Mouse (Mus musculus): ENCODE measurements around the gene Plekhm3.
A peak's percentile ranks its signal among the peaks of the same experiment; 100 is the strongest.

Gene Plekhm3

GRCm38 (mm10) chr1:64928542-64928941, 28.1 kb downstream of the Plekhm3 start:
- no peak for DNase-seq (ENCODE audit: low read depth, low spot score)

GRCm38 (mm10) chr1:64927437-64928274, 29.0 kb downstream of the Plekhm3 start:
- DNase-seq (ENCODE audit: low read depth, low spot score) = no peak

- no peak for DNase-seq (ENCODE audit: low read depth, low spot score)
These were observed 31.0 kb downstream of the Plekhm3 start for GRCm38 (mm10) chr1:64925594-64925993.

DNA sequence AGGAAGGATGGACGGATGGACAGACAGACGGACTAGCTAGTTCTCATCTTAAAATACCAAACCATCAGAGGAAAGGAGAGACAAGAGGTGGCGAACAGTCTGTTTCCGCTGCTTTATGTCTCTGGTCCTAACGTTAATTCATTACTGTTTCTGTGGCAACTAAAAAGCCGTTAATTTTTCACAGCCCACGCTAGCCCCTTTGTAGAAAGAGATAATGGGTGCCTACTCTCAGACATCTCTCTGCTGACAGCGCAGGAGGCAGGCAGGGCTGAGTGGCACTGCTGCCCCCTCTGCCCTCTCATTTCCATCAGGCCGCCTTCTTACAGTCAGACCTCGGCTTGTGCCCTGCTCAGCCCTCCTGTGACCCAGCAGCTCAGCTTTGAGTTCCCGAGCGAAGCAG, 32.3 kb downstream of the Plekhm3 start:
- no peak for DNase-seq (ENCODE audit: low read depth, low spot score)

- DNase-seq (ENCODE audit: low read depth, low spot score) = peak; percentile 76
These were observed 37.7 kb downstream of the Plekhm3 start for GRCm38 (mm10) chr1:64918810-64919528.

- no peak for DNase-seq (ENCODE audit: low read depth, low spot score)
These were observed 38.7 kb downstream of the Plekhm3 start for GRCm38 (mm10) chr1:64917966-64918365.

DNA sequence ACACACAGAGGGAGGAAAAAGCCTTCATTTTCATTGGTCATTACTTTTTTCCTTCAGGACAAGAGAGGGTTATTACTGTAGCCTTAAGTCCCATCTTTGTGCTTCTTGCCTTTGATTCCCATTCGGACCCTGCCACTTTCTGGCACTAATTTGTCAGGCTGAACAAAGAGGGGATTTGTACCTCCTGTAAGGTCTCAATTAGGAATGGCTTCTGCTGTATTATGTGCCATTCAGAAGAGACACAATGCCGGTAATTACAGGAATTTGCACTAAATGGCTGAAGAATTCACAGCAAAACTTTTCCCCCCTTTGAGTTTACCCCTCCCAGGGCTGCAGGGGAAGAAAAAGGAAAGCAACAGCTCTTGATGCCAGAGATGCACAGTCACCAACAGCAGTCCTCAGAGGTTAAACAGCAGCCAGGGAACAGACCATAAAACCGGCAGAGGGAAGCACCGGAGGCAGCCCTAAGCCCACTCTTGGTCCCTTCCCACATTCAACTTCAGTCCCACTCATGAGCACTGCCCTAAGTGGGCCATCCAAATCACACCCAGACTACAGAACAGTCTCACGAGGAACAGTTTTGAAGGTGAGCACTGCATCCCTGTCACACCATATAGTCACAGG, 39.6 kb downstream of the Plekhm3 start:
- DNase-seq (ENCODE audit: low read depth, low spot score) = no peak

DNA sequence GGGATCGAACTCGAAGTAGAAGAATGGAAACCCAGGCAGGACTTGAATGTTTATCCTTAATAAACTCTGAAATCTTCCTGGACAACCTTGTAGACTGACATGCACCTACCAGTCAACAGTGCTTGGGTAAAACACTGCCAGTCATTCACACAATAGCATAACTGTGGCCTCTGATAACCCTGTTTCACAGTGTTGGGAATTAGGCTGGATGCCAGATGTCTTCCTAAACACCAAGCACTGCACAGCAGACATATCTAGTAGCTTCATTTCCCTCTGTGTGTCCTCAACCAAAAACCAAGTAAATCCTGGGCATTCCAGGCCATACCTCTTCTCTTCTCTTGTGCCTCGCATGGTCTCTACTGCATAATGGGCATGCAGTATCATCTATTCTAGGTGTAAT, 42.3 kb downstream of the Plekhm3 start:
- no peak for DNase-seq (ENCODE audit: low read depth, low spot score)

DNA sequence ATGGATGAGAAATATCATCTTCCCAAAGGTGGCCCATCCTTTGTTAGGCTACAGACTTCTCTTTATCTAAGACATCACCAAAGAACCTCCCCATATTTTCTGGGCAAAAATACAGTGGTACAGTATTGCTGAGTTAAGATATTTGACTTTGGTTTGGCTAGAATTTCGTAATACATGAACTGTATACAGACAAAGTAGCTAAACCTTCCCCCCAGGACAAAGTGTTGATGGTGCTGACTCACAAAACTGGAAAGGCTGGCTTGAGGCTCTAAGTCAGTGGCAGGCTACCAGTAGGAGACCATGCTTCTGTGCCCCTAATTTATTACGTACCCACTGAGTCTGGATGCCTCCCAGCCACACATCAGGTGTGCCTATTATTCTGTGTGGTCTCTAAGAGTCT, 48.9 kb downstream of the Plekhm3 start:
- peak; percentile 76 for DNase-seq (ENCODE audit: low read depth, low spot score)

DNA sequence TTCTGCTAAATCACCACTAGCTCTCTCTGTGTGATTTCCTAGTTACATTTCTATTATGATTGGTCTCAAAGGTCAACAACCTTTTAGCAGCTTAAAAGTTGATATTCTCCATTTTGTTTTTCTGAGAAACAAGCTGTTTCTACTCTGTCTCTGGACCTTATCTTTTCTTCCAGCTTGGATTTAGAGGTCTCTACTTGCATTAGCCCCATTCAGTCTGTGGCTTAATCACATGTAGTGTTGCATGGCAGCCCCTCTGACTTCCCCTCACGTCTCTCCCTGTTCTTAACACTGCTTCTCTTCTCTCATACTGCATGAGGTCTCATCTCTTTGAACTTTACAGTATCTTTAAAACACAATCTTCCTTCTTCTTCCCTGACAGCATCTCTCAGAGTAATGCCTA, 50.4 kb downstream of the Plekhm3 start:
- no peak for DNase-seq (ENCODE audit: low read depth, low spot score)

DNA sequence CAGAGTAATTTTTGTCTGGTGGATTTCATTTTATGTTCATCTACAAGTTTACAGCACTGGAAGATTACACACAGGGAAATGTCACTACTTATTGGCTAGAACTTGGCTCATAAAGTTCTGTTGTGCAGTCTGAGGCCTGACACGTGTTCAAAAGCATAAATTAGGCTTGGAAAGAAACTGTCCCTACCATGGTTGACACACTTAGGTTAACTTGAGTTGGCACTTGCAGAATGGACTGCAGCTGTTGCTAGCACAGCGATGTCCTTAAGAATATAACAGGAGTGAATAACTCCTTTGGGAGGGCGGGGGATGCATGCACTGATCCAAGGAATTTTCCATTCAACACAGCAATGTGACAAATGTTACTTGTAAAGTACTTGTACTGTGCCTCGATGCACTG, 53.2 kb downstream of the Plekhm3 start:
- DNase-seq (ENCODE audit: low read depth, low spot score) = no peak

DNA sequence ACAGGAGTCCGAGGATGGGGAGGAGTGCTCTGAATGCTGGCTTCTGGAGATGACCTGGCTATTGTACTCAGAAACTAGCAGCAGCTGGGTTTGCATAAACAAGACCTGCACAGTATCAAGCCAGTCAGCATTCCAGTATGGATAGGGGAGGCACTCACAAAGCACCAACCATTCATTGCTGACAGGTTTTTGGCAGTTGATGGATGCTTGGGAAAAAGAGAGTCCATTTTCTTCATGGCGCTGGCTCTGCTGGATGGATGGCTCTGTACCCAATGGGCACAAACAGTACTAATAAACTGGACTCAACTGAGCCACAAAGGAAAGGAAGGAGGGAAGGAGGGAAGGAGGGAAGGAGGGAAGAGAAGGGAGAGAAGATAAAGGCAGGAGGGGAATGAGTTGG, 53.8 kb downstream of the Plekhm3 start:
- peak; percentile 28 for DNase-seq (ENCODE audit: low read depth, low spot score)

DNA sequence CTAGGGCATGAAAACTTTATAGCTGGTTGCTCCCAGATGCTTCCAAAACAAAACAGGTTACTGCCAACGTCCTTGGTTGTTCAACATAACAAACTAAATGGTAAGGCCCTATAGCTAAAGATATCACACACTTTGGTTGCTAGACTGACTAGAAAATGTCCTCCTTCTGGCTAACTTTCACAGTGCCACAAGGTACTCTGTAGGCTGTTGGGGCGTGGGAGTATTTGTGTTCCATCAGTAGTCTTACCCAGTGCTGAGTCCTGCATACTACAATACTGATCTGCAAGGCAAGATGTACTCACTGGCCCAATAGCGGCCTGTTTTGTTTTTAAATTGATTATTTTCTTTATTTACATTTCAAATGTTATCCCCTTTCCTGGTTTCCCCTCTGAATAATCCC, 56.9 kb downstream of the Plekhm3 start:
- DNase-seq (ENCODE audit: low read depth, low spot score) = no peak

- DNase-seq (ENCODE audit: low read depth, low spot score) = no peak
These were observed 59.1 kb downstream of the Plekhm3 start for GRCm38 (mm10) chr1:64897485-64897884.

DNA sequence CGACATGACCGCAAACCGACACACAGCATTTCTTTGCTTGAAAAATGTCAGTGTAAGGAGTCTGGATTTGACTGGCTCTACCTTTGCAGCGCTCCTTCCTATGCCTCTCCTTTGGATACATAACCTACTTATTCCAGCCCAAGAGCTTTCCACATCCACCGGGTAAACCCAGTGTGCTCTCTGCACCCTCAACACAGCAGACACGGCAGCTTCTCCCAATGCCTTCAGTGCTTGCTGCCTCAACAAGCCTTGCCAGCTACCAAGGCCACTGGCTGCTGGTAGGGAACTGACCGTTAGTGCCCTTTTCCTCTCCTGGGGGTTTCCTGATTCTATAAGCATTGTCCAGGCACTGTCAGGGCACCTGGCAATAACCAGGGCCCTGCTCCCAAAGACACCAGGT, 62.8 kb downstream of the Plekhm3 start:
- DNase-seq (ENCODE audit: low read depth, low spot score) = no peak

- DNase-seq (ENCODE audit: low read depth, low spot score) = no peak
These were observed 65.3 kb downstream of the Plekhm3 start for GRCm38 (mm10) chr1:64891332-64891731.

- DNase-seq (ENCODE audit: low read depth, low spot score) = no peak
These were observed 69.0 kb downstream of the Plekhm3 start for GRCm38 (mm10) chr1:64887502-64888203.

DNA sequence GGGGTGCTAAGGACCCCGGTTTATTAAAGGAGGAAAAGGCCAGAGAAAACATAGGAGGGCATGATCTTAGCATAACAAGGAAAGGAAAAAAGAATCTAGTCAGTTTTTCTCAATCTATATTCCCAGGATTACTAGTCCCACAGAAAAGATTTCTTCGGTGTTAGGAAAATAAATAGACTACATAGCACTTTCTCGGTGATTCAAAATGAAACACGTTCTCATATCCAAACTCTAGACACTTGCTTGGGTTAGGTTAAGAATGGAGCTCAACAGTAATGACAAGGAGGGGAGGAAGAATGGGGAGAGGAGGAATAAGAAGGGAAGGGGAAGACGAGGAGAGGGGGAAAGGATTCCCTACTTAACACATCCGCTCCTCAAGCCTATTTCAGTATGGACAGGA, 69.9 kb downstream of the Plekhm3 start:
- DNase-seq (ENCODE audit: low read depth, low spot score) = no peak

DNA sequence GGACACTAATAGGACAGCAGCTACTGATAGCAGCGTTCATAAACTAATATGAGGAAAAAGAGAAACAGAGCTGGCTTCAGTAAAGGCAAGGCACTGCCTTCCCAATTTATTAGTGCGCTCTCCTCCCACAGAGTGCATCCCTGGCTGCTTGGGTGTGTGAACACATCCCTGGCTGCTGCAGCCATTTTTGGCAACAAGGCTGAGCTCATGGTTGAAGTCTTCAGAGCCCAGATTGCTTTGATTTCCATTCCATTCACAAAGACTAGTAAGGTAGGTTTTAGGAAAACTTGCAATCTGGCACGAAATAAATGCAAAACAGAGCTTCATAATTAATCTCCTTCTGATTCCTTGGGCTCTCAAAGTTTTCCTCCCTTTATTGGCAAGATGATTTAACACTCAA, 71.3 kb downstream of the Plekhm3 start:
- DNase-seq (ENCODE audit: low read depth, low spot score) = no peak

- DNase-seq (ENCODE audit: low read depth, low spot score) = no peak
These were observed 72.6 kb downstream of the Plekhm3 start for GRCm38 (mm10) chr1:64884007-64884406.

GRCm38 (mm10) chr1:64880613-64881012, 76.0 kb downstream of the Plekhm3 start:
- no peak for DNase-seq (ENCODE audit: low read depth, low spot score)

GRCm38 (mm10) chr1:64878795-64879240, 77.8 kb downstream of the Plekhm3 start:
- no peak for DNase-seq (ENCODE audit: low read depth, low spot score)

Measured in 3T3-L1 (cell line).